Mouse (Mus musculus) large intestine, adult 2 months (tissue): ENCODE data around the gene Rac2. TPM values are rescaled to one million over a fixed set of nuclear protein-coding genes. Genes with fewer than 3 reads are reported as not detected.

Experiments
- DNase-seq: peaks from one replicate; pipeline ENCODE4 v3.0.0-alpha.2; 2012; ENCODE audit warnings: low read depth, low spot score
- WGBS: fragments of 180-500 bp; shearing (Covaris S2); methylation state at CpG from one replicate; pipeline ENCODE4 v1.1.7; 2018; 5-methylcytosine and 5-hydroxymethylcytosine counted together
- polyA plus RNA-seq: library from polyadenylated mRNA; depleted of rRNA; stranded (reverse); fragments of >200 nt; gene quantifications from 2 replicates; pipeline ENCODE4 v1.2.3, GENCODE M21; 2012

Rac2 gene
- polyA plus RNA-seq, 1 experiment, result 139 TPM

DNA sequence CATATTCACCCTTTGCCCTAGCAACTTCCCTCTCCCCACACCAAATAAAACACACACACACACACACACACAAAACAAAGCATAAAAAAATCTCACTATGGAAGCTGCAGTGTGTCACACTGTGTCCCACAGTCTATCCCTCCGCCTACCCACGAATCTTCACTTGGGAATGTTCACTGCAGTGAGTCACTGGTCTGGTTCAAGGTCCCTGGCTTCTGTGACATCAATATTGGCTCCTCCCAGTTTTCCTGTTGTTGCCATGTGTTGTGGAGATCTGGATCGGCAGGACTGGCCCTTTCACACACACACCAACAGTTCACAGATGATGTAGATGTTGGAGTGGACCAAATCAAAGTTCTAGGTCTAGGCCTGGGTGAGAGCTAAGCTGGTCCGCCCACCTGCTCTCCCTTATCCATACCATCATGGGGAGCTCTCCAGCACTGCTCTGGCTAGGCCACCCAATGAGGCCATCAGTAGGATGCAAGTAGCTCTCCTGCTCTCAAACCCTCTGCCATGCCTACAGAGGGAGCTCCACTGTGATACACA, 23.3 kb downstream of the Rac2 start:
- WGBS, result 45% methylated on average over 4 of the region's 4 CpGs
- DNase-seq, result no peak

DNA sequence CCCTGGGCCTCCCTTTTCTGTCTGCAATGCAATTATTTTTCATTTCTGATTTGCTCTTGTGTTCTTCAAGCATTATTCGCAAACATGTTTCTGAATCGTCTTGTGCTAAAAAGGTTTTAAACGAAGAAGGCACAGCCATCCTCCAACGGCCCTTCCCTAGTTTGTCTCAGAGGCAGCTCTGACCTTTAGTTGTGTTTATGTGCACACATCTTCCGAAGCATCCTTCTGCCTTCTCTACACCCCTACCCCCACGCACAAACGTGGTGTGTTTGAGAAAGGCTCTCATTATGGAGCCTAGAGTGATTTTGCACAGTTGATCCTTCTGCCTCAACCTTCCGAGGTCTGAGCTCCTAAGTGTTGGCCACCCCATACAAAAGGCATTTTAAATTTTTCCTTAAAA, 23.9 kb downstream of the Rac2 start:
- WGBS, result 61% methylated on average over 8 of the region's 8 CpGs
- DNase-seq, result no peak

DNA sequence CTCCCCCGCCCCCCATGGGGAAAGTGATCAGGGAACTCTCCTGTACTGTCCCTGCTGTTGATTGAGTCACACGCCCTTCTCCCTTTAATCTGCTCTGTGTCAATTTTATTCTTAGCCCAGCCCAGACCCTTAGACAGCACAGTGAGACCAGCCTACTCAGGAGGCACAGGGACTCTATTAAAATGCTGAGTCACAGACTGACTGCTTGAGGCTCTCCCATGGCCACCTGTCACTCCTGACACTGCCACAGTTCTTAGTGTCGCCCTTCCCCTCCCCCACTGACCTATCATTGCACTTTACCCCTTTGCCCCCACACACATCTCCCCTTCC, 24.3 kb downstream of the Rac2 start:
- WGBS, result 22% methylated on average over 3 of the region's 3 CpGs
- DNase-seq, result no peak

DNA sequence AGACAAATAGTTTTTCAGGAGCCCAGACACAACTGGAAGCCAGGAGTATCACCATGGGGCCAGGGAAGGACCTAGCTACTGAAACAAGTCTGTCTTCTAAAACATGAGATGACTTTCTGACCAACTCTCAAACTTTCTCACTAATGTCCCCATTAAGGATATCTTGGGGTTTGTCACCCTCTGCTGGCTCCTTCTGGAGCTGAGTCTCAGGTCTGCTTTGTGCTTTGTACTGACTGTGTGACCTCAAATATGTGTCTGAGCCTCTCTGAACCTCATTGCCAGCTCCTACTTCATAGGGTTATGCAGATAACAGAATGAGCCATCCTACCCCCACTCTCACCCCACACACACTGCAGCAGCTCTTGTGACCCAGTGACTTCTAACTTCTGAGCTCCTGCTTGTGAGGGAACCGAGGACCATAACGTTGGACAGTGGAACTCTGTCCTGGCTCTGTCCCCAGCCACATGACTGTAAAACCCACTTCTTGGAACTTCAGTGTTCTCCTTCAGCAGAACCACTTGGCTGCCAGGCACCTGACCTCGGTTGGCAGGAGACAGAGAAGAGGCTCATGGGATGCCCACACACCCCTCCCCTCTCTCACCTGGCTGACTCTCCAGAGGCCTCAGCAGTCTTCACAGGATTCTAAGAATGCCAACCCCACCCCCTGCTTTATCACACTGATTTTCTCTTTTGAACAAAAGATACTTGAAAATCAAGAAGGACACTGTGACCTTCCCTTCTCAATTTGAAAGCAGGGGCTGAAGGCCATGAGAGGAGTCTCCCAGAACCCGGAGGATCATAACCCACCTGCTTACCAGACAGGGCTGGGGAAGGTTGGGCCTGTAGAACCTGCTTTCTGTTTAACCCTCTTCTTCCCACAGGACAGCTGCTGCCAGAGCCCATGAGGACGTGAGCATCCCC, 24.9 kb downstream of the Rac2 start:
- 29% methylated on average over 5 of the region's 5 CpGs for WGBS
- no peak for DNase-seq

DNA sequence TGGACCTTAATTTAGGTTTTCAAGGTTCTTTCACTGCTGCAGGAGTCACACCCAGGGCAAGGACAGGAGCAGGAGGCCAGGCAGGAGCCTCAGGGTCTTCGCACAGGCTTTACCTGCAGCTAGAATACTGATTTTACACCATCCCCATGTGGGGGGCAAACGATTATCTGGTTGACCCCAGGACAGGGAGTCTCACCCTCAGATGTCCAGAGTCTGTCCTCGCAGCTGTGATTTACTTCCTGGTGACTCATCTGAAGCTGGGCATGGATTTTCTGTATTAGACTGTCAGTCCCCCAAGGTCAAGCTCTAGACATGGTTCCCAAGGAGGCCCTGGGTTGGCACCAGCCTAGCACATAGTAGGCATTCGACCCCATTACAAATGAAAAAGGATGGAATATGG, 26.5 kb downstream of the Rac2 start:
- 60% methylated on average over 4 of the region's 4 CpGs for WGBS
- DNase-seq, result no peak

DNA sequence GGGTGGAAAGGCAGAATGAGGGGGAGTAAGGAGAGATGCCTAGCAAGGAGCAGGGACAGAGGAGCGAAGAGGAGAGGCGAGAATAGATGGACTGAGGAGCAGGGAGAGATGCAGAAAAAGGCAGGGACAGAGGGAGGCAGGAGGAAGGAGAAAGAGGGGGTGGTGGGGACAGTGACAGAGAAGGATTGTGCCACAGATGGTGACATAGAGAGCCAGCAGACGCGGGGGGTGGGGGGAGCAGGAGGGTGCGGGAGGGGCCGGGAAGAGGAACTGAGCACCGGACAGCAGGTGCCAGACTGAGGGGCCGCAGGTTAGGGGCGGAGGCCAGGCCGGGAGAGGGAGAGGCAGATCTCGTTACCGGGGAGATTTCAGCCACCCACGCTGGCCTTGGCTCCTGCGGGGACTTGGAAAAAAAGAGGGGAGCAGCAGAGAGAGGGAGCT, 28.0 kb downstream of the Rac2 start, which contains the start of gene Sstr3:
Gene Sstr3, minus strand, starts transcription at position 125 of the 441 bp plus-strand sequence.
- DNase-seq, result no peak
- WGBS, result 16% methylated on average over 14 of the region's 14 CpGs

DNA sequence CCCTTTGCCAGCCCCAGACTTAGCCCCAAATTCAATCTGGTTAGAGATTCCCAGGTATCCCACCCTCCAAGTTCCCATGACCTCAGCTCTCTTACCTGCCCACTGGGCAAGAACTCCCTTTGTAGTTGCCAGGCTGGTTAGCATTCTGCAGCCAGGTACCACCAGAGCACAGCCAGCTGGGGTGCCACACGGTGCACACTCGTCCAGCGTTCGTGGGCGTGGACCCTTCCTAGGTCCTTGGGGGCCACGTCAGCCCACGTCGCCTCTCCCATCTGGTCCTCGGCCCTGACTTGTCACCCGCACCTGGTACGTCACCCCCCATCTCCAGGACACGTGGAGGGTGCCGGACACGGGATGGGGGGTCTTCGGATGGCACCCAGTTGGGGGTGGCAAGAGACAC, 28.5 kb downstream of the Rac2 start:
- DNase-seq, result no peak

DNA sequence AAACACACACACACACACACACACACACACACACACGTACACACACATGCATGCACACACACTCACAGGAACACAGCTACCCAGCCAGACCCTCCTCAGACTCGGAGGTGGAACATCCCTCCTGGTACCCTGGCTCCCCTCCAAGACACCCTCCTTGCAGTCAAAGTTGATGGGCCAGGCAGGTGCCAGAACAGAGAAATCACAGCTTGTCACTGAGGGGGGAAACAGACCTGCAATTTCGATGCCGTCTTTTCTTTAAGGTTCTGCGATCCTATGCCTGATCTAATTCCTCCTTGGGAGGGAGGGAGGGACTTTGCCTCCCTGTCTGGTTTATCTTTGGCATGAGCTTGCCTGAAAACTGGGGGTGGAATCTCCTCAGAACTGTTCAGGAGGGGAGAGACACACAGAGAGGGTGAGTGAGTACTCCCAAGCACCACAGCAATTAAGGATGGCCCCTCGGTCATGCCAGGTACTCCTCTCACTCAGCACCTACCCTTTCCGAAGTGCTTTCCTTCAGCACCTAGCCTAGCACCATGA, 29.7 kb downstream of the Rac2 start:
- no peak for DNase-seq
- 39% methylated on average over 7 of the region's 7 CpGs for WGBS

More for the DNA sequence above, 28.5 kb downstream of the Rac2 start:
- WGBS, result 84% methylated on average over 15 of the region's 15 CpGs

DNA sequence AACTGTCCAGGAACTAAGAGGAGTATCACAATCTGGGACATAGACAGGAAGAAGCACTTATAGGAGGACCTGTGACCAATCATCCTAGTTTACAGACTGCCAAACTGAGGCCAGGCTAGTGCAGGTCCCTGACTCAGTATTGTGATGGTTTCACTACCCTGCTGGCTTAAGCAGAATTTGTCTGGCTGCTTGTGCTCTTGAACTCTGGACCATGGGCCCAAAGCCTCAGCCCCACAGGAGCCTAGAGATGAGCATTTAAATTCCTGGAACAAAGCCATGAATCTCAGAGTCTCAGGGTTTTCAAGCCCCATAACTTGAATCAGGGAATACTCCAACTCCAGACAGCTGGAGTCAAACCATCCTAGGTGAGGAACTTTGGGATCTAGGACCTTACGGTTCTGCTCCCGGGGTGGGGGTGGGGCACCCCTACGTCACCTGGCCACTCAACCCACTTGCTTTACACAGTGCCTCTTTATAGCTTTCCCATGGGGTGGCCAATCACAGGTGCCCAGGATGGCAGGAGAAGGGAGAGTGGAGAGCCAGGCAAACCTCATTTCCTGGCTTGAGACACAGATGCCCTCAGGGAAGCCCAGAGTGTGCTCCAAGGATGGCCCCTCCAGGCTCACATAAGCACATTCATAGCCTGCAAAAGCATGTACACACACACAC, 30.4 kb downstream of the Rac2 start:
- DNase-seq, result no peak
- 27% methylated on average over 3 of the region's 3 CpGs for WGBS

DNA sequence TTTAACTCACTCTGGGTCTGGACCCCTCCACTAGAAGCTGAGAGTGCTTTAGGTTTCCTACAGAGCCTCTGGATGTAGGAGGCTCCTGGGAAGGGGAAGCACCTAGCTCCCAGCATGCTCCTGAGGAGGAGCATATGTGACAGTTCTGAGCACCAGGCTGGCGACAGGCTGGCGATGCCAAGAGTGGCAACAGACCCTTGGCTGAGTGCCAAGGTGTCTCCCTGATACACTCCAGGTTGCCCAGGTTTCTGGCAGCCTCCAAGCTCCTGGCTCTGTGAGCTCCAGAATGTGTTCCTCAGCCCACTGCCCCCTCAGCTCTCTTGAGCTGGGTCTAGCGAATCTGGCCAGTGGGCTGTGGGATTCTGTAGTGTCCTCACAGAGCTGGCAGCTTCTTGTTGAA, 31.0 kb downstream of the Rac2 start:
- DNase-seq, result no peak
- 27% methylated on average over 3 of the region's 3 CpGs for WGBS

DNA sequence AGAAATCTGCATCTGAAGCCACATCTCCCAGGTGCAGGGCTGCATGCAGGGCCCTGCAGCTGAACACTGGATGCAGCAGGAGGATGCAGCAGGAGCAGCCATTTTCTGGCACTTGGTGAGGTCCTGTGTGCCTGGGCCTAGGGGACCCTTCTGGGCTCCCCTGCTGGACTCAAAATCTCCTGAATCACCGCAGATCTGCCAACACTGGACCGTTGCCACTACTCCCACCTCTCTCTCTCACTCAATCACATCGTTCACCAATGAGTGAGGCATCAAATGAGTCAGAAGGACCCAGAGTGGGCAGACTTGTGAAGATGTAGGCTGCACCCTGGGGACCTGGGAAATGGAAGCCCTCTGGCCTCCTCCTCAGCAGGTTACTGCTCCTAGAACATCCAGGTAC, 31.5 kb downstream of the Rac2 start:
- no peak for DNase-seq
- WGBS, result 85% methylated on average over 3 of the region's 3 CpGs

DNA sequence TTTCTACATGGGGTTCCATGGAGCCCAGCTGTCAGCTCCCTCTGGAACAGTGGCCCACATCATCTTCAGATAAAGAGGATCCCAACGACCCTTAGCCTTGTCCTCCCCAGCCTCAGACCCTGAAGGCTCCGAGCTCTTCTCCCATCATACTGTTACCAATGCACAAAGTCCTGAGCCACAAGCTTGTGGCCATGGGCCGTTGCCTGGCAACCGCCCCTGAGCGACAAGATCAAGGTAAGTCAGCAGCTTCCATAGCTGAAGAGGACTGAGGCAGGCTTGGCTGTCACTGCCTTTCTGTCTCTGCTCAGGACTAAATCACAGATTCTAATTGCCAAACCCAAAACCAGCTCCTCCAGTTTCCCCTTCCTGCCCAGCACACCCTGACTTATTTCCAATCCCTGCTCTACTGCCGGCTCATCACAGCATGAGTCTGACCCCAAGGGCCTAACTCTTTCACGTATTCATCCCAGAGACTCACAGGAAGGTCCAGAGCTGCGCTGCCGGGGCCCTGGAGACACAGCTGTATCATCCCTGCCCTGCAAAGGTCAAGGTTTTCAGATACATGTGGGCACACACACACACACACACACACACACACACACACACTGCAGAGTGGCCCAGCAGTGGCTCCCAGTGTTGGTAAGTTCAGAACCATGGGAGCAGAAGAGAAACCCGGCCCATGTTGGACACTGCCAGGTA, 36.7 kb downstream of the Rac2 start:
- DNase-seq, result no peak
- 67% methylated on average over 10 of the region's 10 CpGs for WGBS

DNA sequence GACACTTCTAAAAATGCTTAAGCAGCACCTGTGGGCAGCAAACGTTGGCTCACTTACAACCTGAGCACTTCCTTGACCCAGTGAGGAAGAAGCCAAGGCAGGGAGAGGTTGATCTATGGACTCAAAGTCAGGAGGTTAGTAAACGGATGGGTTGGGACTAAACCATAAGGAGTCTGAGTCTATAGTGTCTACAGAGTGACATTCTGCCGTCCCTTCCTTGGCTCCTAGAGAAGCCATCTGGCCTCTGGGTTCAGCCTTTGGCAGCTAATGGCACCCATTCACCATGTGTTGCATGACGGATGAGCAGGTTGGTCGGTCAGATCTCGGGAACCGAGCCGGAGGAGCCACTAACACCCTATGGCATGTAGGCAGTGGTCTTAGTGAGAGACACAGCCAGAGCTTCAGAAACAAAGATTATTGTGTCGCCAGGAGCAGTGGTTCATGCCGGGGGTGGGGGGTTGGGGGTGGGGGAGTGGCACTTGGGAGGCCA, 39.2 kb downstream of the Rac2 start:
- peak; percentile 88 for DNase-seq
- WGBS, result 30% methylated on average over 10 of the region's 10 CpGs

DNA sequence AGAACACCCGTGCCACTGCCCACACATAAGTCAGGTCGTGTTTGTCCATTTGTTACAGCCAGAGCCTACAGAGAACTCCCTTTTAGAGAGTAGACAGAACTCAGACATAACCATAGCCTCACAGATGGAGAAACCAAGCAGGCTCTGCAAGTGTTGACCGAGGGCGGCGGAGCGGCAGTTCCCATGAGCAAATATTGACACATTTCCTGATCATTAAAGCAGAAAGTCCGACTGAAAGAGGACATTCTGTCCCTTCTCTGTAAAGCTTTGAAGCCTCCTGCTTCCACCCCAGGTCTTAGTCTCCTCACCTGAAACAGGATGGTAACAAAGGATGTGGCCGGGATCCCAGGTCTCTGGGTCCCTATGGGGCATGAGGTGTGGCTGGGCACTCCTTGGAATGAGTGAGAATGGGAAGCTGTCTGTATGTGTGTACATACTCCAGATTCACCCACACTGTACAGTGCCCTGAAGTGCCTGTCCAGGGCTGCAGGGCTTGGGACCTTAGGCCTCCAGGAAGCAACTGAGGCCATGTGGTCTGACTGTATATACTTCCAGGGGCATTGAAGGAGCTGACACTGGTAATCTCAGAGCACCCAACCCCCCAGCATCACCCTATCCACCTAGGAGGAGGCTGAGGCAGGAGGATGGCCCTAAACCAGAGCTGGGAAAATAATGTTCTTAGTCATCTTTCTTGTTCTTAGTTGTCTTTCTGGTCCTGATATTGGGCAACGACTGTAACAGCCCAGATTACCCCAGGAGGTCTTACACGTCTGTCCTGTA, 39.8 kb downstream of the Rac2 start:
- DNase-seq, result peak; percentile 74
- WGBS, result 19% methylated on average over 10 of the region's 10 CpGs

DNA sequence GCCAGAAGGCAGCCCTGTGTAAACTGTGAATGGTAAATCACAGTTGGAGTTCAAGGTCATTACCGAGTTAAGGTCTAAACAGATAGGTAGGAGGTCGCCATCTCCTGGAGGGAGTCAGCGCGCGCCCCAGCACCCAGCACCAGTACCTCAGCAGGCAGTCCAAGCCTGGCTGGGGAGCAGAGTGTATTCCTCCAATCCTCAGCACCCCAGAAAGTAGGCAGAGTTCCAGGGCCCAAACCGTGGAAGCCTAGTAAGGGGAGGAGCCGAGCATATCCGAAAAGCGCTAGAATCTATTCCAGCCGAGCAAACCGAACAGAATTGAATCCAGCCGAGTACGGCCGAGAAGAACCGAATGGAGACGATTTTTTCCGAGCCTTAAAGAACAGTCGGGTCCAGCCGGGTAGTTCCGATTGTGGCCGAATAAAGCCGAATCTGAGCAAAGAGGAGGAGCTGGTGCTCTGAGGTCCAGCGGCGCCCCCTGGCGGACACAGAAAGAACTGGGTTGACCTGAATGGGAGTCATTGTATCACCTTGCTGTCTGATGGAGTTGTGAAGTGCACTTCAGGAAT, 40.6 kb downstream of the Rac2 start:
- WGBS, result under 1% methylated on average over 25 of the region's 25 CpGs
- DNase-seq, result peak; percentile 94

DNA sequence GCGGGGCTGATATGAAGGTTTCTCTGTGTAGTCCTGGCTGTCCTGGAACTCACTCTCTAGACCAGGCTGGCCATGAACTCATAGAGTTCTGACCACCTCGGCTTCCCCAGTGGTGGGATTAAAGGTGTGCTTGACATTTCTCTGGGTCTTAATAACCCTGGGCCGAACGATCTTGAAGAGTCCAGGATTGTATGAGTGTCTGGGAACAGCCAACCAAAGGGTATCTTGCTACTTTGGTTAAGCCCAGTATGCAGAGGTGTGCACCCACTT, 41.2 kb downstream of the Rac2 start:
- DNase-seq, result no peak
- WGBS, result 25% methylated on average over 4 of the region's 4 CpGs

DNA sequence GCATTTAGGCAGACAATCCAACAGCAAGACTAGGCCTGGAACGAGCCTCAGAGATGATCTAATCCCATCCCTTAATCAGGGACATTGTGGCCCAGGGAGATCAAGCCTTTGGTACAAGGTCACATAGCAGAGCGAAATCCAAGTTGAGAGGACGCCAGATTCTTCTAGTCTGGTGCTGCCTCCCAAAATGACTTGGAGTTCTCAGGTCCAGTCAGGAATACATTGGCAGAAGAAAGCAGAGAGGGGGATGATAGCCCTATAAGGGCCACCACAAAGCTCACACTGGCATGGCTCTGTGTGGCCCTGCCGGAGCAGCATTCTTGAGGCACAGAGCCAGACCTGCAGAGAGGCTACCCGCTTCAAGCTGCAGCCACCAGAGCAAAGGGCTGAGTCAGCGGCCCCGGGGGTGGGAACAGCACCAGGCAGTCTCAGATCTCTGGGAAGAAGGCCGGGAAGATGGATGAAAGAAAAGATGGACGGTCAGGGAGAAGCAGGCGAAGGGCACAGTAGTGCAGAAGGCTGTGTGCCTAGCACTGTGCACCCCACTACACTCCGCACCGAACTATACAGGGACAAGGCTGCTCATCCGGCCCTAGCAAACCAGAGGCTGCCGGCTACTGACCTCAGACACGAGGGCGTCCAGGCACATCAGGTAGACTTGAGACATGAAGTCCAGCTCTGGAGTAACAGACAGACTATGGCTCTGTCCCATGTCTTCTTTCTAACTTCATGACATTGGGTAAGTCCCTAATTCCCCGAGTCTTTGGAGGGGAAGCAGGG, 41.7 kb downstream of the Rac2 start, which contains the start of gene C1qtnf6:
Gene C1qtnf6, minus strand, starts transcription at position 746 of the 780 bp plus-strand sequence.
- WGBS, result 37% methylated on average over 17 of the region's 17 CpGs
- DNase-seq, result no peak

DNA sequence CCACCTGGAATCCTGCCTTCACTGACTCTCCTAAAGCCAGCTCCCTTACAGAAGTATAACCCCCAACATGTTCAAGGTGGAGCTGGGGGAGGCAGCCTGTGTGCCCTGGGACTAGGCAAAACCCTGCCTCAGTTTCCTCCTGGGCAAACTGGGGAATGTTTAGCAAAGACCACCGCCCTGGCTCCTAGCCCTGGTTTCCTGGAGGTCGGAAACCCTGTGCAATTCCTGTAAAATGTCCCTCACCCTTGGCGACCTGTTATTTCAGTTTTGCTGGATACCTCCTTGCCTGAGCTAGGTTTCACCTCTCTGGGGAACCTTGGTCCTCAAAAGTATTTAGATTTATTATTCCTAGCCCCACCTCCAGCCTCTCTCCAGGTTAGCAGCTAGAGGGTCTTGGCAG, 42.4 kb downstream of the Rac2 start:
- 64% methylated on average over 3 of the region's 3 CpGs for whole genome bisulfite sequencing
- DNase-seq, result no peak
